Mouse (Mus musculus) kidney, adult 2 months (tissue): Measurements from ENCODE around the gene Nkd1.

Source experiments
- CTCF ChIP-seq: fragments of 200-500 bp; conservative IDR thresholded peaks from 2 replicates; pipeline ENCODE4 v1.5.1; 2011; ENCODE audit warnings: low read depth, mild to moderate bottlenecking, control low read depth, low read length, moderate library complexity, mixed read lengths; ENCODE audit not compliant: insufficient read depth, insufficient read length
- POLR2A ChIP-seq: fragments of 200-500 bp; IDR thresholded peaks from one replicate; pipeline ENCODE4 v1.6.1; 2011; ENCODE audit warnings: low read depth, low read length, control low read depth

DNA sequence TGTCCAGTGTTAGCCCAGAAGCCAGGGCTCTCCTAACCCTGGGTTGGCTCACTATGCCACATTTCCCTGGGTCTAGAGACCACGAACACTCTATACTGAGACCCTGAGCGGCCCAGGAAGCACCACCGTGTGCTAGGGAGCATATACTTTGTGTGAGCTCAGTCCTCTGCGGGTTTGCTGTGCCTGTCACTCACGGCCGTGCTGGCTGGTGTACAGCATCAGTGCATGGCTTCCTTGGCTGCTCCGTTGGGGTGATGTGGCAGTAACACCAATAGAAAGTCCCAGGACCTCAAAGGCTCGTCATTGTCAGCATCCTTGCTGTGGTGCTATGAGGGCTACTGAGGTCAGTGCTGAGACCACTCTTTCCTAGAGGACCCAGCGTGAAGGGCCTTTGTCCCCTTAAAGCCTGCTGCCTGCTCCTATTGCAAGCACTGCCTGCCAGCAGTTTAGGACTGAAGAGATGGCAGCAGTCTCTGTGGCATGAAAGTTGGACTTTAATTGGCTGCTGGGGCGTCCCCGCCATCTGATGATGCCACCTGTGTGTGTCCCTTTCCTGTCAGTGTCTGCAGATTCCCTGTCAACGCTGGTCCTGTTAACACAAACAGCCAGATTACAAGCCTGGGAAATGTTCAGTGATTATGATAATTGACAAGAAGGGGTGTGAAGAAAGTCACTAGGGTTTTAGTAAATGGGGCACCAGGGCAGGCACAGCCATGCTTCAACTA, 51.2 kb downstream of the Nkd1 start:
- TF ChIP-seq CTCF (no peak), POLR2A (no peak)
